Mouse (Mus musculus) liver, postnatal 0 days (tissue): Measurements from ENCODE around the gene Slit3.

ENCODE experiments used
- CTCF ChIP-seq: sonication (generic); IDR thresholded peaks from 2 replicates; pipeline ENCODE4 v1.5.1; 2016; ENCODE audit warnings: antibody characterized with exemption, low read depth
- EP300 ChIP-seq: IDR thresholded peaks from 2 replicates; pipeline ENCODE4 v1.6.1; 2016; ENCODE audit warnings: antibody characterized with exemption, low read depth, mild to moderate bottlenecking

DNA sequence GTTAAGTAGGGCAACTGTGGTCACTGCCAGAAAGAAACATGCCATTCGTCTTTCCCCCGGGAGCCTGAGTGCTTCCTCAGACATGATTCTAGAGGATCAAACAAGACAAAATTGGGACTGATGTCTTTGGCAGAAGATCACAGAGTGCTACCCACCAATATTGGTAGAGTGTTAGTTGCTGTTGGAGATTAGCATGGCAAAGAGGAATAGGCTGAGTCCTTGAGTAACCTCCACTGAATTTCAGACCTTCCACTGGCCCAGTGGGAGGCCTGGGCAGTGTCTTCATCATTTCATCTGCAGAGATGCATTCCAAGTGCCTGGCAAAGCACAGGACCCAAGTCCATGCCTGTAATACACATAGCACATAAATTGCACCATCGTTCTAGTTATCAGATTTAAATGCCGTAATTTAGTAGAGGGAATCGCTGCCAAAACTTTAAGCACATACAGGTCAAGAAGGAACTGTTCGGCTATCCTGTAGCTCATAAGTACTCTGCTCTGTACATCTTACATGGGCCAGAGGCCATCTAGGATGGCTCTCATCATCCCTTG is 77.6 kb downstream of the Slit3 start:
- TF ChIP-seq CTCF = no peak
- no peak for TF ChIP-seq EP300
